Mouse (Mus musculus) T-helper 1 cell (primary cell): Measurements from ENCODE around the gene Actn2.

Experiments
- in situ Hi-C: fragments of 300-600 bp; cut with MboI, MseI; formaldehyde crosslinking; loops from one replicate; pipeline ENCODE4 v1.15.1; 2025; ENCODE audit warnings: high pct_unique_total_duplicates

The Actn2 gene

DNA sequence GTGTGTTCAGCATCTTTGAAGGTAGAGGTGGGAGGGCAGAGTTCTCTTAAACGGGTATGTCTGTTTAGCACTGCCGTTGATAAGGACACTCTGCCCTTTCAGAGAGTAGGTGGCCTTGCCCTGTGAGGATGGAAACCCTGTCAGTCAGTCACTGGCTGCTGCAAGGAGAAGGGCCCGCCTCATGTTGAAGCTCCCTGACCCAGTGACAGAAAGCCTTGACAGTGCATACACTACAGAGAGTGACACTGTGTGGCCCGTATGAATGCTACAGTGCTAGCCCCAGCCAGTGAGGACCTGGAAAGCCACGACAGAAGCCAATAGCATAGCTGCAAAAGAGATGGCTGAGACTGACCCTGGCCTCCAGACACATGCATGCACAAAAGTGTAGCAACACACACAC lies 22.5 kb downstream of the Actn2 start:
- in situ Hi-C loops: loop anchor here (10.0 kb wide), 1 partner anchor 273 kb away; no protein-coding TSS in a partner anchor

DNA sequence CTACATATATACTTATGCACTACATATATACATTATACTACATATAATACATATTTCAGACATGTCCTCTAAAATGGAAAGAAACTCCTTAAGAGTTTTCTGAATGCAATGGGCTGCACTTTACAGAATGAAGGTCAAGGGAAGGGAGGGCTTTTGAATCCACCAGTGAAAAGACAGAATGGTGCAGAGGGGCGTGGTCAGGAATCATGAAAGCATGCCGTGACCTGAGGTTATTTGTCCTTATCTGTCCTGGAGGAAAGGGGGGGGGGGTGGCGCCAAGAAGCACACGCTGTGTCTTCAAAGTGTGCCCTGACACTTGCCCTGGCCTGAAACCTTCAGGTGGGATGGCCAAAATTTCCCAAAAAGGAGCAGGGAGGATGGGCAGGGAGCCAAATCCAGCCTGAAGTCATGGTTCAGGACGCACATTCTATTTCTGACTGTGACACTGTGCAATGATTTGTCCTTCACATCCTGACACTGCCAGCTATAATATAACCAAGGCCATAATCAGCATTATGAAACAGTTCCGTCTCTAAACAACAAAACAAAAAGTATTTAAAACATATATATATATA lies 23.3 kb downstream of the Actn2 start:
- in situ Hi-C loops: loop anchor here (10.0 kb wide), 1 partner anchor 272 kb away; no protein-coding TSS in a partner anchor

DNA sequence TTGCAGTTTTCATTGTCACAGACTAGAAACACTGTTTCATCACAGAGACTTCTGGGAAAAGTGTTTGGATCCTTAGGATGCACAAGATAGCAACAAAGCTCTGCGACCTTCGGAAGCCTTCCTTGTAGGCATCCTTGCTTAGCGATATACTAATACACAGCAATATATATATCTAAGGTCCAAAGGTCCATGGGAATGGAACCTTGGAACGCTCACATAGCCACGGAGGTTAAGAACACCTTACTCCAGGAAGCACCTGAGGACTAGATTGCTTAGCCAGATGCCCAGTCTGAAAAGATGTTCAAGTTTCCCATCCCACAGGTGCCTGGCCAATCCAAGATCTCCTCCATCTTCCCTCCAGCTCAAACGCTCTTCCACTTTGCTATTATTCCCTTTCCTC lies 26.4 kb downstream of the Actn2 start:
- in situ Hi-C loops: loop anchor here (5.0 to 10.0 kb wide), 2 partner anchors 82 to 269 kb away; no protein-coding TSS in a partner anchor

DNA sequence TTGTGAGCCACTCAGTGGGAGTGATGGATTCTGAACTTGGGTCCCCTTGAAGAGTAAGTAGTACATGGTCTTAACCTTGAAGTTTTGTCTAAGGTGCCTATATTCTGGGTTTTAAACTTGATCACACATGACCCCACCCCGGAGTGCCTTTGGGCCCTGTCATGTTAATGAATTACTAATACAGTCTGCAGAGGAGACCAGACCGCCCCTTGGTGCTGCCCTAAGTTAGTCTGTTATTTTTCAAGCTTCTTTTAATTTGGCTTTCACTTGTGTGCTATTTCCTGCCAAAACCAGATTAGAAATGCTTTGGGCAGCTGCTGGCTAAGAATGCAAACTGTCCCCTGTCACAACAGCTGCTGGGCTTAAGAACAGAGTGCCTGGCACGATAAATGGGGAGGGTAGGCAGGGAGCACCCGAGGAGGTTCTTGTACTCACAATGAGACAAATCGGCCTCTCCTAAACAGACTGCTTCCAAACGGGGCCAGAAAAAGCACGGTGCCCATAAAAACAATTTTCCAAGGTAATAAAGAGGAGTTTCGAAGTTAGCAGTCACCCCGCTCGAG lies 28.5 kb downstream of the Actn2 start:
- in situ Hi-C loops: loop anchor here (5.0 to 10.0 kb wide), 2 partner anchors 80 to 267 kb away; no protein-coding TSS in a partner anchor

DNA sequence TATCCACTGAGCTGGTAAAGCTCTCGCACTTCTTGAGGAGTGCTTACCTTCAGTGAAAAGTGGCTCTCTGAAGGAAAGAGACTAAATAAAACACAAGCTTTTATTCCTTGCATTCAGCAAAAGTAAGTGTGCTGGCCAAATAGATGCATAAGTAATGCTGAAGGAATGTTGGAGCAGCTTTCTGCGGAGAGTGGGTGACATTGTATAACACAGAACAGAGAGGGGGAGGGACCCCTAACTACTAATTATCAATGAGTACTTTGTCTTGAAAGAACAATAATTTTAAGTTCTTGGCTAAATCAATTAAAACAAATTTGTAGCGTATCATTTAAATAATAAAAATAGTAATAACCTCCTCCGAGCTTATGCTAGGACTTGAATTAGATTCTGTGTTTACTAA lies 29.2 kb downstream of the Actn2 start:
- in situ Hi-C loops: loop anchor here (5.0 to 10.0 kb wide), 2 partner anchors 79 to 267 kb away; no protein-coding TSS in a partner anchor

DNA sequence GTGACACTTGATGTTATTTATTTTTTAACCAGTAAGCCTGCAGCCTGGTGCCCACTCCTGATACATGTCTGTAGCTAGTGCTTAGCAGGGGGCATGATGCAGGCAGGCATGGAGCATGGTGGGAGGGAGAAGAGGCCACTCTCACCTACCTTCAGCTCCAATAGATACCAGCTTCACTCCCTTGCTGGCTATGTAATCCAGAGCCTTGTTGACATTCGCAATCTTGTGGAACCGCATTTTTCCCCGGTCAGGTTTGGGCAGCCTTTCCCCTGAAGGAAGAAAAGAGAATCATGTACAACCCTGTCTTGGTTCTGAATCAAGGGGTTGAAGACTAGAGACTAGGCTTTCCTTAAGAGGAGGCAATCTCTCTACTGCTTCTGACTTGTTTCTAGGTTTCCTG lies 31.1 kb downstream of the Actn2 start:
- in situ Hi-C loops: no loop called here

DNA sequence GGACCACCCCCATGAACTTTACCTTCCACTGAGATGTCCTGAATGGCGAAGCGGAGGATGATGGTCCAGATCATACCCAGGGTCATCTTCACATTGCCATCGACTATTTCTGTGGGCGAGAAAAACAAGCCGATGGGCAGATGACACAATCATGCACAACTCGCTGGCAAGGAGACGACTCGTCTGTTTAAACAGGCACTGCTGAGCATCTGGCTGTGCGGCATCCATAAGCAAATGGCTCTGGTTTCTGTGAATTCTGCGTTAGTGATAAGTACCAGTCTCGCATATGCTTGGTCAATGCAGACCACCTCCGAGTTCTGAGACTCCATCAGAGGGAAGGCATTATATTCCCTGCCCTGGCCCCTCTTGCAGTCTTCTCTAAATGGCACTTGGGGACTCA lies 31.7 kb downstream of the Actn2 start:
- in situ Hi-C loops: no loop called here

DNA sequence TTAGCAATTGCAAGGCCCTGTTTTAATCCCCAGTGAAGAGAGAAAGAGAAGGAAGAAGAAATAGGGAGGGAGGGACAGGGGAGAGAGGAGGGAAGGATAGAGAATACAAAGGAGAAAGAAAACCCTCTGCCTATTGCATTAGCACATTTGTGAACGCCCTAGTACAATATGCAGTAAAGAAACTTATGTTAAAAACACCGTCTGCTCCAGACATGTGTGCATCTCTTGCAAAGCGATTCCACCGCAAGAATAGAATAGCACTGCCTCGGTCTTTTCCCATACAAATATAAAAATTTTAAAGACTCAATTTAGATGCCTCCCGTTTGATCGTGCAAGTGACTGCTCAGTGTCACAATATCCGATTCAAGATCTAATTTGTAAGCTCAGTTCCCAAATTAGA lies 32.1 kb downstream of the Actn2 start:
- in situ Hi-C loops: no loop called here

DNA sequence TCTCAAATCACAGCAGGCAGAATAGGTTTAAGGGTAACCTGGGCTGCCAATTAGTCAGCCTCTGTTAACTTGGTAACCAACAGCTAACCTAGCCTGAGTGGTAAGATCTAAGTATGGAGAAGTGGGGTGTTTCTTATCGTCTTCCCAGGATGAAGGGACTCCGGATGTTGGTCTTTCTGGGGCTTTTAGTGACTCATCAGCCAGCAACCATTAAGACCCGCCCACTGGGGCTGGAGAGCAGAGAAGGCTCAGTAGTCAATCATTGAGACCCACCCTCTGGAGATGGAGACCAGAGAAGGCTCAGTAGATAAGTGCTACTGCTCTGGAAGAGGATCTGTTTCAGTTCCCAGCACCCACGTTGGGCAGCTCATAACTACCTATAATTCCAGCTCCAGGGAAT lies 33.3 kb downstream of the Actn2 start:
- in situ Hi-C loops: no loop called here

DNA sequence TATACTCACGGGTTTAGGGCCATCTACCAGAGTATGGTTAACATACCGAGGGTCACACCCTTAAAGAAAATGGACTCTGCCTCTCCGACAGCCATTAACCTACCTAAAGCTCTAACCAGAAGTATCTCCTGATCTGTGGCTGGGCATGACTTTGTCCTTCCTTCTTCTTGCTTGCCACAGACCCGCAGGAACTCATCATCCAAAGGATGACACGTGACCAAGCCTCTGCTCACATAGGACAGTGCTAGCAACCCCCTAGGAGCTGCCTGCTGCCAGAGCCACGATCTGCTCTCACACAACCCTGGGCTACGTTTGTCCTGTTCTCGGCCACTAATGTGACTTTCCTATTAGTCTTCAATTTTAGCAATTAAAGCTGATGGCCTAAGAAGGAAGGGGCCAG lies 35.0 kb downstream of the Actn2 start:
- in situ Hi-C loops: no loop called here

DNA sequence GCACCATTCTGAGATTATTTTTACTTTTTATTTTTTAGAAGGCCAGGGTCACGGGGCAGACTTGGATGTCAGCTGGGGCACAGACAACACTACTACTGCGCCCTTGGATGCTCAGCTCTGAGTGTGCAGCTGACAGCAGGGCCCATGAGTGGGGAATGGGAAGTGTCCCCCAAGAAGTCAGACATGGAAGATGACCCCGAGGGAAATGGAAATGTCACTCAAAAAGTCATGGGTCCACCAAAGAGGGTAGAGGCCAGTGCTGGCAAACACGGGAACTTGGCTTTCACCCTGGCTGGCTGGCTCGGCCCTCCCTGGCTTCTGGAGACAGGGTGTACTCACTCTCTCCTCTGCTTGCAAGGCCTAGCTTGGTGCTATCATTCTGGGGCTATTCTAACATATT lies 35.6 kb downstream of the Actn2 start:
- in situ Hi-C loops: no loop called here

DNA sequence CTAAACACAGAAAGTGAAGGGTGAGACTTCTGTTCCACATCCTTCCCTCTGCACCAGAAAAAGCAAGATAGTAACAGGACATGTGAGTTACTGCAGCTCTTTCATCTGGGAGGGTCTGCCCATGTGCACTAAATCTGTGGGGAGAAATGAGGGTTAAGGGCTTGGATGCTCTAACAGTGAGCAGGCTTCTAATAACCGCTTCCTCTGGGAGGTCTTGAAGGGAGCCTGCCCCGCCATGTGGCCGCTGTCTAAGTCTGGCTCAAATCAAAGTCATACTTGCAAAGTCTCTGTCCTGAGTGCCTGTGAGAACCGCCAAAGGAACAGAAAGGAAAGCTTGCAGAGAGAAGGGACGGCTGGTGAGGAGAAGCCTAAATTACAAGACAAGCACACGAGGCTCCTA lies 42.8 kb downstream of the Actn2 start:
- in situ Hi-C loops: no loop called here

DNA sequence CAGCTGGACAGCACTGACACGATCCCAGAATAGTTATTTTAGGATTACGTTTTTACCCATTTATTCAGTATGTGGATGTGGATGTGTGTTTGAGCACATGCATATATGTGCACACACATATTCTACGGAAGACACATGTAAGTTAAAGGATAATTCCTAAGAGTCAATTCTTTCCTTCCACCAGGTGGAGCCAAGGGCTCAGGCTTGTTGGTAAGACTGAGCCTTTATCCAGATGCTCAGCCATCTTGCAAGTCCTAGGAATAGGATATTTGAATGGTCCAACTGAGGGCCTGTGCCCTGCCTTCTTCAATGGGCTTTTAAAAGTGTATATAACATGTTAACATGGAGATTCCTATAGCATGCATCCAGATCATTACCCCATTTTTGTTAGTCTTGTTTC lies 43.9 kb downstream of the Actn2 start:
- in situ Hi-C loops: no loop called here

DNA sequence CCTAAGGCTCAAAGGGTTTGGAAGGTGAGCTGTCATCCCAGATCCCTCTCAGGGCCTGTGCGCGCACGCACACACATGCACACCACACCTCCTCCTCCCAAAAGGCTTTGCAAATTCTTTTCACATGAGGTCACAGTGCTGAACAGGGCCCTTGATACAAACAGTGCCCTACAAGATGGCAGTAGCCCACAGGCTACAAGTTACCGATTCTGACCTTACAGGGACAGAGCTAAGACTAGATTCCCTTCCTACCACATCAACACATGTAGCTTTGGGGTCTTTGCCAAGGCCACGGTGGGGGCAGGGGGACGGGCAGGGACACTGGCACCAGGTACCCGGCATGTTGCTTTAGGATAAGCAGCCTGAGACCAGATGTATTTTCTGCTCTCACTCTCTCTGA lies 46.8 kb downstream of the Actn2 start:
- in situ Hi-C loops: no loop called here

DNA sequence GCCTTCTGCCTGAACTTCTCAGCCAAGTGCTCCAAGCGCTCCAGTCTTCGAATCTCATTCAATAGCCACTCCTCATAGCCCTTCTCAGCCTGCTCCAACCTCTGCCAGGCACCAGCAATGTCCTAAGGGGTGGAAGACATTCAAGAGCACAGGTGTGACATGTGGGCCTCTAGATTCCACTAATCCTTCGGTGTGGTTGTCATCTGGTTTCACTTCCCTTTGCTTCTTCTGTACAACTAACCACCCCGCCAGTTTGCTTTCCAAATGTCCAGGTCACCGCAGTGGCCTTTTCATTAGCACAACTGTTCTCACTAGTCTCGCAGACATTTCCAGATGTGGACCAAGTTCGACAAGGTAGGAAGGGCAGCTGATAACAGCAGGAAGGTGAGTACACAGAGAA lies 49.9 kb downstream of the Actn2 start:
- in situ Hi-C loops: no loop called here

DNA sequence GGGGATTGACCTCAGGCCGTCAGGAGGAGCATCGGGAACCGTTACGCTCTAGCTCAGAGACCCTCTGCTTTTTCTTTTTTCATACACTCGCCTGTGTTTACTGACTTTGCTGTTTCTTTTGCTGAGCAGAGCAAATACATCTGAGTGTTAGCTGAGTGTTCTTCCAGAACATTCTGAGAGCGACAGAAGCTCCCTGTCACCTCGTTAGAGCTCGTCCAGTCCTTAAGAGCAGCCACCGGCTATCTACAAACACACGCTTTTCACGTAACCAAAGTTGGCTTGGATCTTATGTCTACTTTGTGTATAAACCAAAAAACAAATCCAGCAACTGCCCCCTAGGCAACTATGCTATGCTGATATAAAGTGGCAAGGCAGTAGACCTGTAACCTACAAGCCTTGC lies 56.0 kb downstream of the Actn2 start:
- in situ Hi-C loops: no loop called here

DNA sequence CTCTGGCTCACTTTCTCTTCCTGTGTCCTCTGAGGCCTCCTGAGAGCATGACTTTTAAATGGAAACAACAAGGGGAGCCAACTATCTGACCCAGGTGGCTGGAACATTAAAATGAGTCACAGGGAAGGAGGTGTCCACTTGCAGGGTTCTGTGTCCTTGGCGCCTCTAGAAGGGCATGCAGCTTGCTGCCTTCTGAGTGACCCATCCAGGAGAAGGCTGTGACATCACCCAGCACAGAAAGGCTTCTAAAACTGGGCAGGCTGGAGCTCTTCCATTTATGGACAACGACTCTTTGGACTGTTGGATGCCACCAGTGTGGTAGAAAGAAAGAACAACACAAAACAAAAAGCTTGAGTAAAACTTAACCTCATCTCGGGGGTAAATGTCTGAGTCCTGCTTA lies 56.7 kb downstream of the Actn2 start:
- in situ Hi-C loops: no loop called here

DNA sequence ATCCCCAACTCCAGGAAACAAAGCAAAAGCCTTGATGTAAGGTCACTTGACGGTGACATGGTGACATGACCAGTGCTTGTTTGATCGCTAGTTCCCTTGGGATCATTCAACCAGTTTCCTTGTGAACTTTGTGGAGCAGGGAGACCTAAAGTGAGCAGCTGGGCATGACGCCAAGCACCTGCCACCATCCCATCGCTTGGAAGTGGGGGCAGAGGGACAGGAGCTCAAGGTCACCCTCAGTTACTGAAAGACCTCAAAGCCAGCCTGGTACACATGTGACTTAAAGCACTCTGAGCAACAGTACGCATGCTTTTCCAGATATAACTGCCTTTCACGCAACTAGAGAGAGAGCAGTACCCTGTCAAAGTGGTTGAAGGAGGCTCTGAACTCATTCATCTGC lies 65.8 kb downstream of the Actn2 start:
- in situ Hi-C loops: loop anchor here (10.0 kb wide), 1 partner anchor 60 kb away; no protein-coding TSS in a partner anchor

DNA sequence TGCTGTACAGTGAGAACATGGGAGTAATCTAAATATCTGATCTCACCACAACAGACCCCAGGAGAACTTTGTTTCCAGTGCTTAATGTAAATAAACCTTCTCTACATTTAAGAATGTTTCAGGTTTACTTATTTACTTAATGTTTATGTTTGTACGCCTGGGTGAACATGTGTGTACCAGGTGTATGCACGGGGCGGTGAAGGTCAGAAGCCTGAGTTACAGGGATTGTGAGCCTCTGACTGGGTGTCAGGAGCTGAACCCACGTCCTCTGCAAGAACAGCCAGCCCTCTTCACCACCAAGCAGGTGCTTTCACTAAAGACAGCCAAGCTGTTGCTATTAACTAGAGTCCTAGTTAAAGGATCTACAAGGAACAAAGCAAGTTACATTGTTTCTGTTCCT lies 66.3 kb downstream of the Actn2 start:
- in situ Hi-C loops: loop anchor here (10.0 kb wide), 1 partner anchor 61 kb away; no protein-coding TSS in a partner anchor

DNA sequence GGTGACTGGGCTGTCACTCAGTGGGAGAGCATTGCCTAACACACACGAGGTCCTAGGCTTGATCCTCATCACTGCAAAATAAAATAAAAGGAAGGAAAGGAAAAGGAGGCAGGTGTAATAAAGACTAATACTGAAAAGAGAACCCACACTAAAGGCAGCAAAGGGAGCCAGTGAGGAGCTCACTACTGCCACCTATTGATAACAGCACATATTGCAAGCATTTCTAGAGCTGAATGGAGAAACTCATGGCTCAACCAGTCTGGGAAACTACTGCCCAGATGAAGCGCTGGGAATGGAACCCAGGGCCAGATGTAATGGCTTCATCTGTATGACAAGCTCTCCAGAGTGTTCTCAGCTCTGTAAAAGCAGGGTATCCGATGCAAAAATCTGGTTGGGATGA lies 67.6 kb downstream of the Actn2 start:
- in situ Hi-C loops: loop anchor here (10.0 kb wide), 1 partner anchor 62 kb away; no protein-coding TSS in a partner anchor

DNA sequence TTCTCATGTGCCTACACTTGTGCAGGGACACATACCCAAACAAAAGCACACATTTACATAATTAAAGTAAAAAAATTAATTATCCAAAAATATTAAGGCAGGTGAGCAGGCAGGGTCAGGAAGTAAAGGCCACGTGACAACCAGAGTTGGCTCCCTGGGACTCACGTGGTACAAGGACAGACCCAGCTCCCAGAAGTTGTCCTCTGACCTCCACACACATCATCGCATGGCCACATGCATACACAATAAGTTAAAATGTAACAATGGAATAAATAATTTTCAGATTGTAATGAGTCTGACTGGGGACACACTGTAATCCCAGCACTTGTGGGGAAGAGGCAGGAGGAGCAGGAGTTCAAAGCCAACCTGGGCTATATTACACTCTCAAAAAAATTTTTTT lies 72.6 kb downstream of the Actn2 start:
- in situ Hi-C loops: no loop called here

DNA sequence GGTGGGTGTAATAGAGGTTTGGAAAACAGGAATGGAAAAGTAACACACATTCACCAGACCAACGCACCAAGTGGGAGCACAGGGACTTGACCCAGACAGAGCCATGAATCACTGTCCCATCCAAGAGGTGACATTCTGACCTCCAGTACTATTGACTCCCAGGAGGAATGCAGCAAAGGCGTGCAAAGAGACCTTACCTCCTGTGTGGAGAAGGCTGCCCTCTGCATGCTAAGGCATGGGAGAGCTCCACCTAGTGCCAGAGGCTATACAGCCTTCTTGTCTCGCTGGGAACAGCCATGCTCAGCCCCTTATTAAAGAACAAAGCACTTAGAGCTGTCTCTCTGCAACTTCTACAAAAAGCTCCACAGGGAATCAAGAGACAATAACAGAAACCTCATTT lies 73.5 kb downstream of the Actn2 start:
- in situ Hi-C loops: no loop called here

DNA sequence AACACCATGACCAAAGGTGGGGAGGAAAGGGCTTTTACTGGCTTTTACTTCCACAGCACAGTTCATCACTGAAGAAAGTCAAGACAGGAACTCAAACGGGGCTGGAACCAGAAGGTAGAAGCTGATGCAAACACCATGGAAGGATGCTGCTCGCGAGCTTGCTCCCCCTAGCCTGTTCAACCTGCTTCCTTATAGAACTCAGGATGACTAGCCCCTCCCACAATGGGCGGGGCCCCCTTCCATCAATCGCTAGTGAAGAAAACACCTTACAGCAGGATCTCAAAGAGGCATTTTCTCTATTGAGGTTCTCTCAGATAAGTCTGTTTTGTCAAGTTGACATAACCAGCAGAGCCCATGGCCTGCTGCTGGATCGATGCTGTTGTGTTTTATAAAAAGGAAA lies 76.6 kb downstream of the Actn2 start:
- in situ Hi-C loops: no loop called here

DNA sequence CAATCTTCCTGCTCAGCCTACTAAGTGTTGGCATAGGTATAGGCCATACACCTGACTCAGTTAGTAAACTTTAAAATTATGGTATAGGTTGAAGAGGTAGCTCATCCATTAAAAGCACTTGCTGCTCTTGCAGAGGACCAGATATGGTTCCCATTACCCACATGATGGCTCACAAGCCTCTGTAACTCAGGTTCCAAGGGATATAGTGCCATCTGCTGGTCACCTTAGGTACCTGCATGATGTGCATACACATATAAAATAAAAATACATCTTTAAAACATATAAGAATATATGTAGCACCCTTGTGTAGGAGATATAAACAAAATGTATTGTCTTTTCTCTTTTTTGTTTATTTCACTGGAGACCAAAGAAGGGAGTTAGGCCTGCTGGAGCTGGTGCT lies 79.1 kb downstream of the Actn2 start:
- in situ Hi-C loops: no loop called here
